Mouse (Mus musculus) limb, embryonic 15.5 days (tissue): ENCODE measurements around the gene Syngr1. TPM values are rescaled to one million over a fixed set of nuclear protein-coding genes. Genes with fewer than 3 reads are reported as not detected.

Source experiments
- ATAC-seq: fragments of 200-750 bp; cut with Nextera tagmentation; 2 replicates; pipeline ENCODE4 v1.8.0; 2017; ENCODE audit warnings: low read depth, moderate TSS enrichment; ENCODE audit not compliant: insufficient number of reproducible peaks, low FRiP score, low TSS enrichment
- H3K27ac ChIP-seq: fragments of 300-500 bp; sonication (generic); 2 replicates; pipeline ENCODE4 v1.5.1; 2015; ENCODE audit warnings: moderate library complexity, mild to moderate bottlenecking, inconsistent platforms
- H3K27me3 ChIP-seq: fragments of 300-500 bp; sonication (generic); 2 replicates; pipeline ENCODE4 v1.6.1; 2015; ENCODE audit warnings: inconsistent platforms
- H3K36me3 ChIP-seq: fragments of 300-500 bp; sonication (generic); 2 replicates; pipeline ENCODE4 v1.6.1; 2015; ENCODE audit warnings: inconsistent platforms
- H3K4me1 ChIP-seq: fragments of 300-500 bp; sonication (generic); 2 replicates; pipeline ENCODE4 v1.6.1; 2015; ENCODE audit warnings: inconsistent platforms
- H3K4me2 ChIP-seq: fragments of 300-500 bp; sonication (generic); 2 replicates; pipeline ENCODE4 v1.6.1; 2015; ENCODE audit warnings: mild to moderate bottlenecking, inconsistent platforms
- H3K4me3 ChIP-seq: fragments of 300-500 bp; sonication (generic); 2 replicates; pipeline ENCODE4 v1.5.1; 2015; ENCODE audit warnings: mild to moderate bottlenecking, inconsistent platforms
- H3K9ac ChIP-seq: fragments of 300-500 bp; sonication (generic); 2 replicates; pipeline ENCODE4 v1.6.1; 2015; ENCODE audit warnings: inconsistent platforms
- H3K9me3 ChIP-seq: fragments of 300-500 bp; sonication (generic); 2 replicates; pipeline ENCODE4 v1.6.1; 2016; ENCODE audit warnings: inconsistent platforms
- WGBS: fragments of 180-500 bp; shearing (Covaris S2); methylation state at CpG from one replicate; pipeline ENCODE4 v1.1.7; 2015; 5-methylcytosine and 5-hydroxymethylcytosine counted together
- polyA plus RNA-seq: library from polyadenylated mRNA; unstranded; fragments of >200 nt; fragmentation: Nextera tagmentation; extraction: Ambion mirVana; gene quantifications from 2 replicates; pipeline ENCODE4 v1.2.1, GENCODE M21; 2015

Syngr1 gene
- polyA plus RNA-seq = 10.4 and 12.0 TPM in 2 replicates

- Histone ChIP-seq H3K4me2 (peak within 1 kb of the TSS; percentile 98), H3K27me3 (peaks cover 50% of the 10 kb centered on the region), H3K9ac (peak within 1 kb of the TSS; percentile 39), H3K4me3 (peak within 1 kb of the TSS; percentile 60), H3K36me3 (no peaks in the 10 kb centered on the region), H3K9me3 (no peaks in the 10 kb centered on the region), H3K4me1 (peaks cover 23% of the 10 kb centered on the region), H3K27ac (no peak within 1 kb of the TSS)
- WGBS = 1% methylated on average over 86 of the region's 86 CpGs
- 0 out of 2 replicates have a peak, but pooled peaks have one; percentile 25 for ATAC-seq
These were observed at the start of gene Syngr1, which contains the start of gene Rpl3 for GRCm38 (mm10) chr15:80091121-80091955. Gene Syngr1, plus strand, starts transcription at chr15:80091334. Gene Rpl3, minus strand, starts transcription at chr15:80091868.

GRCm38 (mm10) chr15:80042152-80042551, 49.0 kb upstream of the Syngr1 start:
- Histone ChIP-seq H3K4me3 (no peak overlapping the region), H3K9ac (no peak overlapping the region), H3K4me2 (no peak overlapping the region), H3K27ac (no peak overlapping the region), H3K27me3 (no peaks in the 10 kb centered on the region), H3K9me3 (no peaks in the 10 kb centered on the region), H3K36me3 (no peaks in the 10 kb centered on the region), H3K4me1 (no peaks in the 10 kb centered on the region)
- no peak for ATAC-seq
- 70% methylated on average over 4 of the region's 4 CpGs for WGBS

DNA sequence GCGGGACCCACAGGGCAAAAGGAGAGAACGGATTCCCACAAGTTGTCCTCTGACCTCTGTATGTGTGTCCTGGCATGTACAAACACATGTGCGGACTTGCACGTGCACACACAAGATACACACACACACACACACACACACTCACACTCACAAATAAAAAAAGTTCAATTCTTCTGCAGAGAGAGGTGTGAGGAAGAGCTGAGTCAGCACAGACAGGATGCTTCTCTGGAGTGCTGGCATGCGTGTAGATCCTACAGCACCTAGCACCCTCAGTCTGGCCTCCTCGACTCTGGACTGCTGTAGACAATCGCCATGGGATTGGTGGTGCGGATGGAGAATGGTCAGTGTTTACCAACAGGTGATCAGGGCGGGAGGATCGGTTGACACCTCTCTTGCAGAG, 46.9 kb upstream of the Syngr1 start:
- WGBS = 84% methylated on average over 10 of the region's 10 CpGs
- Histone ChIP-seq H3K4me2 (no peak overlapping the region), H3K9me3 (no peaks in the 10 kb centered on the region), H3K4me1 (no peaks in the 10 kb centered on the region), H3K27ac (no peak overlapping the region), H3K4me3 (no peak overlapping the region), H3K27me3 (no peaks in the 10 kb centered on the region), H3K36me3 (no peaks in the 10 kb centered on the region), H3K9ac (no peak overlapping the region)
- no peak for ATAC-seq

DNA sequence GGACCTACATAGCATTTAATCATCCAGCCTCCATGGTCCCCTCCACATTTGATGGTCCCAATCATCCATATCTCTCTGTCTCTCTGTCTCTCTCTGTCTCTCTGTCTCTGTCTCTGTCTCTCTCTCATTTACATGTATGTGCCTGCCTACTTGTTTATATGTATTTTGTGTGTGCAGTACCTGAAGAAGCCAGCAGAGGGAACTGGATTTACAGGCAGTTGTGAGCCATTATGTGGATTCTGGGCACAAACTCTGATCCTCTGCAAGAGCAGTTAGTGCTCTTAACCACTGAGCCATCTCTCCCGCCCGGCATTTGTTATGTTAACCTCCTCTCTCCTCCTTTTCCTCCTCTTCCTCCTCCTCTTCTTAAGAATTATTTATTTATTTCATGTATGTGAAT, 45.4 kb upstream of the Syngr1 start:
- no peak overlapping the region for H3K9ac ChIP-seq
- WGBS = 100% methylated on average over 2 of the region's 2 CpGs
- no peak overlapping the region for H3K4me3 ChIP-seq
- ATAC-seq = no peak
- no peak overlapping the region for H3K4me2 ChIP-seq
- no peaks in the 10 kb centered on the region for H3K36me3 ChIP-seq
- H3K27ac ChIP-seq = no peak overlapping the region
- H3K4me1 ChIP-seq = no peaks in the 10 kb centered on the region
- no peaks in the 10 kb centered on the region for H3K9me3 ChIP-seq
- no peaks in the 10 kb centered on the region for H3K27me3 ChIP-seq

DNA sequence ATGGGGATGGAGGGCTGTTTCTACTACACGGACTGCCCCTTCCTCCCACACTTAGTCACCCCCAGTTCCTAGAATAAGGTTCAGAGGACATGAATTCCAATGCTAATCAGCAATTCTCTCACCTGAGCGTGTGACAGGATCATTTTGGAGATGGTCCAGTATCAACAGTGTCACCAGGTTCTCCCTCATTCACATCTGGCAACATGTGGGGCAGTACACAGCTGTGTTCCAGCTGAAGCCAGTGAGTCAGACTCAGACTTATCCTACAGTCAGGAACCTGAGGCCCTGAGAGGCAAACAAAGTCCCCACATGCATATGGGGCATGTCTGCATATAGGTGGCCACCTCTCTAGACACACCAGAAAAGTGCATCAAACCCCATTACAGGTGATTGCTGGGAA, 43.9 kb upstream of the Syngr1 start:
- H3K4me3 ChIP-seq = no peak overlapping the region
- H3K27me3 ChIP-seq = no peaks in the 10 kb centered on the region
- no peak overlapping the region for H3K9ac ChIP-seq
- ATAC-seq = no peak
- no peak overlapping the region for H3K27ac ChIP-seq
- peaks cover 10% of the 10 kb centered on the region for H3K4me1 ChIP-seq
- H3K9me3 ChIP-seq = no peaks in the 10 kb centered on the region
- H3K36me3 ChIP-seq = no peaks in the 10 kb centered on the region
- 63% methylated on average over 2 of the region's 2 CpGs for WGBS
- no peak overlapping the region for H3K4me2 ChIP-seq

DNA sequence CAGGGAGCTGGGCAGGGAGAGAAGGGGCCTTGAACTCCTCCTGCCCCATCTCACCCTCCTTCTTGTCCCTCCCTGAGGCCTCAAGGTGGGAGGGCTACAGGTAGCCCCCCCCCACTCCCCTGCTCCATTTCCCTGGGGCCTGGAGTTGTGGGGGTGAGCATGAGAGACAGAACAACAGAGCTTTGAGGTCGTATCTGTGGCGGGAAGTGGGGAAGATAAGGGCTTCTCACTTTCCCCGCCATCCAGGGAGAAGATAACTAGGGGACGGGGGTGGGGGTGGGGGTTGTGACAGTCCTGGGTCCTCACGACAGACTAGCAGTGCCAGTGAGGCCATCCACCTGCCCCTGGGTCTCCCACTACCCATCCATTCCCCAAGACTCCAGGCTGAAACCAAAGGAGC, 43.2 kb upstream of the Syngr1 start:
- Histone ChIP-seq H3K36me3 (no peaks in the 10 kb centered on the region), H3K4me2 (no peak overlapping the region), H3K27ac (no peak overlapping the region), H3K9me3 (no peaks in the 10 kb centered on the region), H3K4me1 (peaks cover 10% of the 10 kb centered on the region), H3K4me3 (no peak overlapping the region), H3K27me3 (no peaks in the 10 kb centered on the region), H3K9ac (no peak overlapping the region)
- 47% methylated on average over 5 of the region's 5 CpGs for WGBS
- ATAC-seq = no peak

DNA sequence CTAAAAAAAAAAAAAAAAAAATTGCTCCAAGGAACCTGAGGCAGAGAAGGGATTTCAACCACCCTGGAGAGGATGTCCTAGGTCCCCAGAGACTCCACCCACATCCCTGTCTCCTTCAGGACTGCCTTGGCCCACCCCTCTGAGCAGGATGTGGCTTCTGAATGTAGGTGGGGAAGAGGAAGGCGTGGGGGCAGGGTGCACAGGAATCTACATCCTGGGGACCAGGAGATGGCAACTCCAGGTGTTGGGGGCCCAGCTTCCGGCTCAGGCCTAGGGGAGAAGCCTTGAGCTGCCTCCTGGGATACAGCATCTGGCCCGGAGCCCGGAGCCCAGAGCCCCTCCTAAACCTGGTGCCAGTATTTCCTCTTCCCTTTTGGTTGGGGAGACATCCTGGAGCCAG, 41.0 kb upstream of the Syngr1 start:
- Histone ChIP-seq H3K4me3 (no peak overlapping the region), H3K4me1 (peaks cover 10% of the 10 kb centered on the region), H3K27ac (no peak overlapping the region), H3K27me3 (no peaks in the 10 kb centered on the region), H3K36me3 (no peaks in the 10 kb centered on the region), H3K4me2 (no peak overlapping the region), H3K9ac (no peak overlapping the region), H3K9me3 (no peaks in the 10 kb centered on the region)
- 40% methylated on average over 4 of the region's 4 CpGs for WGBS
- no peak for ATAC-seq

- no peak for ATAC-seq
- Histone ChIP-seq H3K4me2 (no peak overlapping the region), H3K36me3 (no peaks in the 10 kb centered on the region), H3K9me3 (no peaks in the 10 kb centered on the region), H3K27ac (peak overlapping the region; percentile 38; the same call in 1 of the 2 replicates), H3K9ac (no peak overlapping the region), H3K4me1 (peaks cover 10% of the 10 kb centered on the region), H3K4me3 (no peak overlapping the region), H3K27me3 (no peaks in the 10 kb centered on the region)
- WGBS = 49% methylated on average over 19 of the region's 19 CpGs
These were observed 39.9 kb upstream of the Syngr1 start for GRCm38 (mm10) chr15:80051092-80051761.

DNA sequence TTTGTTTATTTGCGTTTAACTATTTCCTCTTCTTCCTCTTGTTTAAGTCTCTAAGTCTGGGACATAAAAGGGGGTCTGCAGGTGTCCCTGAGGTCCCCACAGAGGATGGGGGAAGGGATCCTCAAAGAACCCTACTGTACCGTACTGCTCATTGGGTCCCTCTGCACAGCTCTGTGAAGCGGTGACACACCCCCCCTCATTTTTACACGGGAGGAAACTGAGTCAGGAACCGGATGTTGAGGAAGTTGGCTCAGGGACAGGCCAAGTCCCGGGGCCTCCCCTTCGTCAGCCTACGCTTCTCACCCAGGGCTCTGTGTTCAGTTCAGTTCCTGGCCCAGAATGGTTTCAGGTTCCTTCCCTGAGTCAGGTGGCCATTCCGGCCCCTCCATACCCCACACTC, 39.4 kb upstream of the Syngr1 start:
- no peaks in the 10 kb centered on the region for H3K9me3 ChIP-seq
- no peak for ATAC-seq
- WGBS = 60% methylated on average over 9 of the region's 9 CpGs
- H3K4me1 ChIP-seq = peaks cover 10% of the 10 kb centered on the region
- 0 out of 2 replicates have a peak overlapping the region, but pooled peaks have one; percentile 35 for H3K27ac ChIP-seq
- H3K4me3 ChIP-seq = no peak overlapping the region
- no peaks in the 10 kb centered on the region for H3K36me3 ChIP-seq
- H3K27me3 ChIP-seq = no peaks in the 10 kb centered on the region
- H3K9ac ChIP-seq = no peak overlapping the region
- no peak overlapping the region for H3K4me2 ChIP-seq

GRCm38 (mm10) chr15:80053381-80054033, 37.6 kb upstream of the Syngr1 start:
- H3K36me3 ChIP-seq = no peaks in the 10 kb centered on the region
- ATAC-seq = no peak
- no peaks in the 10 kb centered on the region for H3K9me3 ChIP-seq
- H3K9ac ChIP-seq = no peak overlapping the region
- 80% methylated on average over 8 of the region's 8 CpGs for WGBS
- H3K4me3 ChIP-seq = no peak overlapping the region
- no peaks in the 10 kb centered on the region for H3K27me3 ChIP-seq
- H3K27ac ChIP-seq = no peak overlapping the region
- H3K4me2 ChIP-seq = no peak overlapping the region
- H3K4me1 ChIP-seq = peaks cover 10% of the 10 kb centered on the region

DNA sequence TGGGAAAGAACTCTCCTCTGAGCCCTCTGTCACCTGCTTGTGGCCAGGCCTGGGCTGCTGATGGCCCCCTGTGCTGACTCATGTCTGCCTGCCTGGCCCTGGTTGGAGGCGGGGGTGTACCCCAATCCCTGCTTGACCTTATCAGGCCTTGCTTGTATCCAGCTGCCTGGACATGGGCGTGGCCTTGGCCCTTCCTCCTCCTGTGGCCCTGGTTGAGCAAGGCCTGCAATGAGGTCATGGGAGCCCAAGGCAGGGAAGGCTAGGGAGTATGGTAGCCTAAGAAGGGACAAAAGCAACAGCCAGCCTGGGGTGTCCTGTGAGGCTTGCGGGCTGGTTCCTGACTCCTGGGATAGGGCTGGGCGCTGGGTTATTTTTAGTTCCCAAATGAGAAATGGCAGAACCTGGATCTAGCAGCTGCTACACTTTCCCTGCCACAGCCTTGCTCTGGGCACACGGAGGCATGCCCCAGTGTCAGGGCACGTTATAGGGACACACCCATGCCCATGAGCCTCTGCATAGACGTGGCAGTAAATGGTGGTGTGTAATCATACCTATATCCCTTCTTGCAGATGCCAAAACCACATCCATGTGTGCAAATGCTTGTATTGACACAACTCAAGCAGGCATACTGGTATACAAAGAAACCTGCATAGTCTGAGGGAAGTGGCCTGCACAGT, 37.0 kb upstream of the Syngr1 start:
- WGBS = 70% methylated on average over 7 of the region's 7 CpGs
- H3K9ac ChIP-seq = no peak overlapping the region
- no peaks in the 10 kb centered on the region for H3K36me3 ChIP-seq
- ATAC-seq = no peak
- H3K27ac ChIP-seq = no peak overlapping the region
- no peak overlapping the region for H3K4me3 ChIP-seq
- peaks cover 10% of the 10 kb centered on the region for H3K4me1 ChIP-seq
- H3K9me3 ChIP-seq = no peaks in the 10 kb centered on the region
- no peak overlapping the region for H3K4me2 ChIP-seq
- no peaks in the 10 kb centered on the region for H3K27me3 ChIP-seq
